Mouse (Mus musculus) embryonic facial prominence, embryonic 11.5 days (tissue): ENCODE measurements around the gene Ccdc189. TPM values are rescaled to one million over a fixed set of nuclear protein-coding genes. Genes with fewer than 3 reads are reported as not detected.

Experiments
- polyA plus RNA-seq: library from polyadenylated mRNA; unstranded; fragments of >200 nt; fragmentation: Nextera tagmentation; extraction: Ambion mirVana; gene quantifications from 2 replicates; pipeline ENCODE4 v1.2.1, GENCODE M21; 2014

The Ccdc189 gene
- polyA plus RNA-seq, 1 experiment from 2014 or later, result 13.6 TPM

Other genes with a start within 250 kb of the Ccdc189 start
- 6.1 and 6.4 TPM in 2 replicates for gene Zfp768, start 243.0 kb downstream of the Ccdc189 start, polyA plus RNA-seq
- gene Zfp747, start 212.5 kb downstream of the Ccdc189 start, polyA plus RNA-seq, result 5.6 and 7.8 TPM in 2 replicates
- 6.7 and 7.1 TPM in 2 replicates for gene 9130019O22Rik, start 201.4 kb downstream of the Ccdc189 start, polyA plus RNA-seq
- 6.1 TPM in 2 replicates for gene E430018J23Rik, start 195.0 kb downstream of the Ccdc189 start, polyA plus RNA-seq
- 7.9 and 8.2 TPM in 2 replicates for gene Zfp764, start 181.8 kb downstream of the Ccdc189 start, polyA plus RNA-seq
- 27.3 and 29.8 TPM in 2 replicates for gene Zfp688, start 166.5 kb downstream of the Ccdc189 start, polyA plus RNA-seq
- 11.7 and 12.4 TPM in 2 replicates for gene Zfp689, start 139.4 kb downstream of the Ccdc189 start, polyA plus RNA-seq
- 54.8 and 58.5 TPM in 2 replicates for gene Prr14, start 129.0 kb downstream of the Ccdc189 start, polyA plus RNA-seq
- 8.9 and 10.2 TPM in 2 replicates for gene Fbrs, start 109.4 kb downstream of the Ccdc189 start, polyA plus RNA-seq
- 41.9 and 47.5 TPM in 2 replicates for gene Srcap, start 76.6 kb downstream of the Ccdc189 start, polyA plus RNA-seq
- 16.1 and 16.3 TPM in 2 replicates for gene Gm42715, start 69.0 kb downstream of the Ccdc189 start, polyA plus RNA-seq
- 4.8 and 5.7 TPM in 2 replicates for gene Tmem265, start 27.2 kb downstream of the Ccdc189 start, polyA plus RNA-seq
- gene Phkg2, start 15.3 kb downstream of the Ccdc189 start, polyA plus RNA-seq, result 42.9 and 45.8 TPM in 2 replicates
- gene Rnf40, start 172 bp upstream of the Ccdc189 start, polyA plus RNA-seq, result 31.7 and 31.8 TPM in 2 replicates
- gene Zfp629, start 27.2 kb upstream of the Ccdc189 start, polyA plus RNA-seq, result 27.3 and 27.5 TPM in 2 replicates
- gene Bcl7c, start 120.3 kb upstream of the Ccdc189 start, polyA plus RNA-seq, result 84.9 and 86.6 TPM in 2 replicates
- gene Ctf1, start 124.1 kb upstream of the Ccdc189 start, polyA plus RNA-seq, result 17.5 and 19.0 TPM in 2 replicates
- 0.15 and 0.59 TPM in 2 replicates for gene Ctf2, start 143.6 kb upstream of the Ccdc189 start, polyA plus RNA-seq
- gene Fbxl19, start 155.9 kb upstream of the Ccdc189 start, polyA plus RNA-seq, result 9.4 and 9.5 TPM in 2 replicates
- gene Orai3, start 181.2 kb upstream of the Ccdc189 start, polyA plus RNA-seq, result 8.6 and 8.7 TPM in 2 replicates
- 21.7 and 22.0 TPM in 2 replicates for gene Setd1a, start 188.1 kb upstream of the Ccdc189 start, polyA plus RNA-seq
- gene Gm49388, start 197.0 kb upstream of the Ccdc189 start, polyA plus RNA-seq, result not detected in 2 replicates
- 8.2 and 8.3 TPM in 2 replicates for gene Hsd3b7, start 212.0 kb upstream of the Ccdc189 start, polyA plus RNA-seq
- 13.0 and 14.3 TPM in 2 replicates for gene Stx4a, start 235.7 kb upstream of the Ccdc189 start, polyA plus RNA-seq
- 4.7 and 4.9 TPM in 2 replicates for gene Stx1b, start 236.0 kb upstream of the Ccdc189 start, polyA plus RNA-seq